Mouse (Mus musculus) cerebral cortex, adult 2 months (tissue): ENCODE measurements around the gene Rhbdl2.

ENCODE experiments used
- whole genome bisulfite sequencing: fragments of 180-500 bp; shearing (Covaris S2); methylation state at CpG from one replicate; pipeline ENCODE4 v1.1.7; 2018; 5-methylcytosine and 5-hydroxymethylcytosine counted together

The Rhbdl2 gene

DNA sequence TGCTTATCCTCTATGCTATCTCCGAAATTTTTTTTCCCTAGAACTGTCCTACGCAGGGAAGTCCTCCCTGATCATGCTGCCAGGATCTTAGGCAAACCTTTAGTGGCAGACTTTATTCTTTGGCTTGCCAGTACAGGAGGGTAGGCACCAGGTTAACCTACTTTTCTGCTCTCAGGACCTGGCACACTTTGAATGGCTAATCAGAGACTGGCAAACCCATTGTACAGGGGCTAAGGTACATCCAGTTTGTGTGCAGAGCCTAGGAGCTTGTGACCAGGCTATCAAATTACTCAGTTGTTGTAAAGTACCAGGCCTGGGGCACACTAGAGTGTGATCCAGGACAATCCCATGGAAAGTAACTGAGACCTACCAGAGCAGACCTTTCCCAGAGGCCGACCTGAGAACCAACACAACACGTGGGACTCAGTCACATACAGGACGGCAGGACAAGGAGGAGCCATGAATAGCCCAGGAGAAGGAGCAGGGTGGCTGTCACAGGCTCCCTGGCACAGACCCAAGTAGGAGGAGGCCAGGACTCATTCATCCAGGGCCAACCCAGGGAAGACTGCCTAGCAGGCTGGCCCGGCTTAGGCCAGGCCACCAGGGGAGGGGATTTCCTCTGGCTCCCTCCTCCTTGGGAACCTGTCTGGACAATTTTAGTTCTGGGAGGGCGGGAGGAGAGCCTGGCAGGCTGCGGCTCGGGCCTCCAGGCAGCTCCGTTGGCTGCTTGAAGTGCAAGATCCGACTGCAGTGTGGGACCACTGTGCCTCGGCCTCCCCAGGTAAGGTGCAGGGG is at the start of gene Rhbdl2:
TSS of gene Rhbdl2 (plus strand) at position 684 of the 795 bp plus-strand sequence.
- WGBS: 44% methylated on average over 12 of the region's 12 CpGs

GRCm38 (mm10) chr4:123738708-123739107 is 49.0 kb upstream of the Rhbdl2 start:
- 53% methylated on average over 4 of the region's 4 CpGs for WGBS

DNA sequence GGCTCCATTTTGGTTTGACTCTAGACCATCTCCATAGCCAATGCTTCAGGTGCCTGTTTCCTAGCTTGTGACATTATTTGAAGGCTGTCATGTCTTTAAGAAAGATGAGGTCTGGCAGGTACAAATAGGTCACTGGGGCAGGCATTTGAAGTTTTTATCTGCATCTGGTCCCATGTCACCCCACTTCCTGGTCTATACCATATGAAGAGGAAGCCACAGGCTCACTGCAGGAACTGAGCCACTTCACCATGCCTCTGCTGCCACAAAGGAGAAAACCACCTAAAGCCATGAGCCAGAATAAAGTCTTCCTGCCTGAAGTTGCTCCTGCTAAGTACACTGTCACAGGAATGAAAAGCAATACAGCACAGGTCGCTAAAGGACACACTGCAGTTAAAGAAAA is 44.8 kb upstream of the Rhbdl2 start:
- WGBS: 87% methylated on average over 1 of the region's 1 CpGs

DNA sequence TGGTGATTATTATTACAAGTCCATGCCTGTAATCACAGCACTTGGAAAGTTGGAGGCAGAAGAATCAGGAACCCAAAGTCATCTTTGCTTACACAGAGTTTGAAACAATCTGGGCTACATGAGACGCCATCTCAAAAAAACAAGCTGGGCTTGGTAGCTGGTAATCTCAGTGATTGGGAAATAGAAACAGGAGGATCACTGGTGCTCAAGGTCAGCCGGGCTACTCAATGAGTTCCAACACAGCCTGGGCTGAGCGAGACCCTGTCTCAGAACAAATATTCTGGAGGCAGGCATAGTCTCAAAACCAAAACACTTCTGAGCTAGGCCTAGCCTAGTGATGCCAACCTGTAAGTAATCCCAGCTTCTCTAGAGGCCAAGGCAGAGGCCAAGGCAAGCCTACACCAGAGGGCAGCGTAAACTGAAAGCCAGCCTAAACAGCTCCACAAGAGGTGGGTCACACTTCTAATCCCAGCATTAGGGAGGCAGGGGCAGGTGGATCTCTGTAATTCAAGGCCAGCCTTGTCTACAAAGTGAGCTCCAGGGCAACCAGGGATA is 42.4 kb upstream of the Rhbdl2 start:
- 84% methylated on average over 4 of the region's 4 CpGs for WGBS

DNA sequence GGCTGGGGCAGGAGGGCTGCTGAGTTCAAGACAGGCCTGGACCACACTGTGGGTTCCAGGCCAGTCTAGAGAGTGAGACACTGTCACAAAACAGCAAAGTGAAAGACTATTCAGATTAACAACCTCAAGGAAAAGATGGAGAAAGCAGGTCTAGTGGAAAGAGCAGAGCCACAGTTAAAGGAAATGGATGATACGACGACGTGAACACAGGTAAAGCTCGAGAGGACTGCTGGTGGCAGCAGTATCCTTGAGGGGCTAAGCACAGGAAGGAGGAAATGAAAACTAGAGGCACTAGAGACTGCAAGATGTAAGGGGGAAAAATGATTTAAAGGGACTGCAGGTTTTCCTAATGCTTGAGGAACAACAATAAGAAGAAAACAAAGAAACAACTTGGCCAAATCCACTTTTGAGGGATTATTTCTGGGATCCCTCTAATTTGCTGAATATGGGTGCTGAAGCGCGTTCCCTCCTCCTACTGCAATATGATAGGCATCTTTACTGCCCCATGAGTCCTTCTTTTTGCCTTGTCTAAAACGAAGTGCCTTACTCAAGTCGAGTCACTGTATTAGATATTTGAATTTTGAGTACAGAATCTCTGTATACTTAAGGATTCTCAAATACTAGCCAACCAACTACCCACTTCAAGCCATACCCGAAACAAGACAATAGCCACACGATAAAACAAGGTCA is 38.8 kb upstream of the Rhbdl2 start:
- 4% methylated on average over 10 of the region's 10 CpGs for WGBS

- WGBS: under 1% methylated on average over 54 of the region's 55 CpGs
These were observed 38.1 kb upstream of the Rhbdl2 start for GRCm38 (mm10) chr4:123749484-123750130.

GRCm38 (mm10) chr4:123750152-123750651 is 37.5 kb upstream of the Rhbdl2 start, which contains the start of gene Akirin1:
Akirin1 (minus strand) TSS chr4:123750345.
- WGBS: under 1% methylated on average over 46 of the region's 46 CpGs

- WGBS: 0% methylated on average over 8 of the region's 8 CpGs
These were observed 36.9 kb upstream of the Rhbdl2 start for GRCm38 (mm10) chr4:123750707-123751312.

DNA sequence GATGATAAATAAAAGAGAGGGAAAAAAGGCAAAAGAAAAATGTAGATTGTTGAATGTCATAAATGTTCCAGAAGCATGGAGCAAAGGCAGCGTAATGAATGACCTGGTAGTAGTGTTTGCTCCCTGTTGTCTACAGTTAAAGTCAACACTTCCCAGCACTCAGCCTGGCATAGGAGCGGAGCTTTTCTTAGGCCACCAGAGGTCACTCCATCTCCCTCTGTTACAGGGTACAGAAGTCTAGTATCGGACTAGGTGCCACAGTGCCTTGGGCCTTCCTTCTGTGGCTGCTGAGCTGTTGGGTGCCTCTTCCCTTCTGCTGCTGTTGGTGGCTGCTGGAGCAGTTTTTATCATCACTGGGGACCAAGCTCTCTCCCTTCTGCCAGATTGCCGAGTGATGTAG is 29.4 kb upstream of the Rhbdl2 start:
- 68% methylated on average over 4 of the region's 4 CpGs for WGBS

DNA sequence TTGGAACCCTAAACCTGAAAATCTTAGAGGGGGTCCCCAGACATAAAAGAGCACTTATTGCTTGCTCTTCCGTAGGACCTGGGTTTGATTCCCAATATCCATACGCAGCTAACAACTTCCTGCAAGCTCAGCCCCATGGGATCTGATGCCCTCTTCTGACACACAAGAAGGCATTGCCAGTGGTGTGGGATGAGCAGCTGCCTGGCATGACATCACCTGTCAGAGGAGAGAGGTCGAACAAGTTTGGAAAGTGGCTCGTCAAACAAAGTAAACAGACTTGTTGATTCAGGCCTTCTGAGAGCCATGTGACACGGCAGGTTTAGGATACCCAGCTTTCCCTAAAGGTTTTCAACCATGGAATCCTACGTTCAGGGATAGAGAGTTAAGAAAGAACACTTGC is 22.6 kb upstream of the Rhbdl2 start:
- WGBS: 85% methylated on average over 6 of the region's 6 CpGs

DNA sequence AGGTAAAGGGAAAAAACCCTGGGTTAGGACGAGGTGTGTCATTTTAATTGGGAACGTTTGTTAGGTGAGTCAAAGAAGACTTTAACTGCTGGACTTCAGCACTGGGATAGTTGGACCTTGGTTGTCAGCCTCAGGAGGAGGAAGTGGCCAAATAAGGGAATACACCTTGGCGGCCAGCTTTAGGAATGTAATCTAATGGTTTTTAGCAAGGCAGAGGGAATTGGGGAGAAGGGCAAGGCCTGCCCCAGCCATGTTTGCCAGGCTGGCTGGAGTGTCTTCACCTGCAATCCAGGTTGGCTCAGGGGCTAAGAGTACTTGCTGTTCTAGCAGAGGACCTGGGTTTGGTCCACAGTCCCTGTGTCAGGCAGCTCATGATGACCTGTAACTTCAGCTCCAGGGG is 19.9 kb upstream of the Rhbdl2 start:
- 89% methylated on average over 3 of the region's 3 CpGs for WGBS

DNA sequence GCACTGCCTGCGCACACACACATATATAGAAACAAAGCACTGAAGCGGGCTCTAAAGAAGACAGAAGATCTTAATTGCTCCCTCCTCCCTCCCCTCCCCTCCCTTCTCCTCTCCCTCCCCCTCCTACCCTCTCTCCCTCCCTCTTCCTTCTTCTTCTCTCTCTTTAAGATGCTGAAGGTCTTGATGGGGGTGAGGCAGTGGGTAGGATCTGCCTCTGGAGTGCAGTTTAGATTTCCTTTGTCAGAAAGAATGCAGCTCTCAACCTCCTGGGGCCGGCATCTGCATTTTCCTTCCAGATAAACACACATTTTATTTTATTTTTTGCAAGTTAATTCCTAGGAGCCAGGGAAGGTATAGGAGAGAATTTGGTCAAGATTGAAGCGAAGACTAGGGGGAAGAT is 19.4 kb upstream of the Rhbdl2 start:
- WGBS: 77% methylated on average over 4 of the region's 4 CpGs

DNA sequence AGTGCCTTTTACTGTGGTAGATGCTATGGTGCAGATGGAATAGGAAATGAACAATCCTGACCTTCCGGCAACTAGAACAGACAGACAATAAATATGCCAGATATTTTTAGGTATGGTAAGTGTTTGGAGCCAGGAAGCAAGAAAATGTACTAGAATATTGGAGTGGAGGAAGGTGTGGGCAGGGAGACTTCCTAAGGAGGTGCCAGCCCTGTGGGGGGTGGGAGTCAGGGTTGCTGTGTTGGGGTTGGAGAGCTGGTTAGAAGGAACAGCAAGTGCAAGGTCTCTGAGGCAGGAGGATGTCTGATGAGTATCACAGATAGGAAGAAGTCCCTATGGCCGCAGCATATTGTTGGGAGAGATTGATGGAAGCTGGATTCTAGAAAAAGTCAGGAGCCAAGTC is 5.0 kb downstream of the Rhbdl2 start:
- WGBS: 47% methylated on average over 2 of the region's 2 CpGs

- WGBS: 60% methylated on average over 6 of the region's 6 CpGs
These were observed 5.5 kb downstream of the Rhbdl2 start for GRCm38 (mm10) chr4:123793136-123793535.

DNA sequence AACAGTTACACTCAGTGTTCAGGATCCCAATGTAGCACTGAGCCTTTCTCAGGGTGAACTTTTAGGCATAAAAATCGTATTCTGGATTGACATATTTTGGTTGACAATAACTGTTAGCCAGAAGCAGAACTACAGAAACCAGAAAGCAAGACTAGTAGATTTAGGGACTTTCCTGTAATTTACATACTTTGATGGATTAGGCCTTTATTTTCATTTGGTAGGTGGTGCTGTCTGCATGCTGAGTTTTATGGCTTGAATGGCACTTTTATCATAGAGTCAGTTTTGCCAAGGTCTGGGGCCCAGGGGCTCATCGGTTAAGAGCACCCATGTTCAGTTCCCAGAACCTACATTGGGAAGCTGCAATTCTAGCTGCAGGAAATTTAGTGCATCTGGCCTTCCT is 7.4 kb downstream of the Rhbdl2 start:
- 77% methylated on average over 2 of the region's 2 CpGs for WGBS

GRCm38 (mm10) chr4:123797403-123797802 is 9.7 kb downstream of the Rhbdl2 start:
- 56% methylated on average over 3 of the region's 3 CpGs for WGBS

DNA sequence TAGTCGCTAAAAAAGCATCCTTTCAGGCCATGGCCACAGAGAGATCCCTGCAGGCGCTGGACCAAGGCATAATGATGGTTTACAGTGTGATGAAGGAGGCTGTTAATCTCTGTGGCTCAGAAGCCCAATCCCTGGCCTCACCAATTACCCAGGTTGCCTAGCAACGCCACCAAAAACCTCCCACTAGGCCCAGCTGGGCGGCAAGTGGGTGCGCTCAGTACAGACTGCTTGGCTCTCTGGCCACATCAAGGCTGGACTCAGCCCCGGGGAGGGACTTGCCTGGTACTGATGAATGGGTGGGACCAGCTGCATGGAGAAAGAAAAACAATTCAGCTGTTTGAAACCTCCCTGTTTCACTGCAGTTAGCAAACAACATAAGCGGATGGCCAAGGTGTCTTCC is 10.2 kb downstream of the Rhbdl2 start:
- WGBS: 45% methylated on average over 7 of the region's 7 CpGs

DNA sequence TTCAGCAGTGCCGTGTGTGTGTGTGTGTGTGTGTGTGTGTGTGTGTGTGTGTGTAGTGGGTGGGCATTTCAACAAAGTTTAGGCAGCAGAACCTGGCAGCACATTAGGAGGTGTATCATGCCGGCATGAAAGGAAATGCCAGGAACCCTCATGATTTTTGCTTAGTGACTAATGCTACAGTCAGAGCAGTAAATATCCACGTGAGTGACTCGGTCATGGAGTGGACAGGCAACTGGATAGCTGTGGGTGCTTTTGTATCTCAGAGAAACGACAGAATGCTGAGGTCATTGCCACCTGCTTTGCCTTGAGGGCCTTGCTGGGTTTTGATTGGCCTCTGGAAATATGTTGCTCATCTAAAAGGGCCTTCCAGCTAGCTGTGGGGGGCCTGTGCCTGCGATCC is 16.0 kb downstream of the Rhbdl2 start:
- whole genome bisulfite sequencing: 54% methylated on average over 6 of the region's 6 CpGs

DNA sequence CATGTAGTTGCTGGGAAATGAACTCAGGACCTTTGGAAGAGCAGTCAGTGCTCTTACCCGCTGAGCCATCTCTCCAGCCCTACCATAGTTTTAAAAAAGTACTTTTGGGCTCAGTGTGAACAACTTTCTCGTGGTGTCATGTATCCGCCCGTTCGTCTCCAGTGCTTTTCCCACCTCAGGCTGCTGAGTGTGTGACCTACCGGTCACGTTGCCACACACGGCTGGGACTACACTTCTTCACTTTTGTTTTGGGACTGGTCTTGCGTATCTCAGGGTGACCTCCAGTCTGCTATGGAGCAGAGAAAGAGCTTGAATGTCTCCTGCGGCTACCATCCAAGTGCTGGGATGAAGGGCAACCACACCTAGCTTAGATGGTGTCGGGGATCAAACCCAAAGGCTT is 20.6 kb downstream of the Rhbdl2 start:
- WGBS: 92% methylated on average over 11 of the region's 11 CpGs

GRCm38 (mm10) chr4:123810475-123811295 is 23.0 kb downstream of the Rhbdl2 start:
- 76% methylated on average over 12 of the region's 12 CpGs for WGBS

DNA sequence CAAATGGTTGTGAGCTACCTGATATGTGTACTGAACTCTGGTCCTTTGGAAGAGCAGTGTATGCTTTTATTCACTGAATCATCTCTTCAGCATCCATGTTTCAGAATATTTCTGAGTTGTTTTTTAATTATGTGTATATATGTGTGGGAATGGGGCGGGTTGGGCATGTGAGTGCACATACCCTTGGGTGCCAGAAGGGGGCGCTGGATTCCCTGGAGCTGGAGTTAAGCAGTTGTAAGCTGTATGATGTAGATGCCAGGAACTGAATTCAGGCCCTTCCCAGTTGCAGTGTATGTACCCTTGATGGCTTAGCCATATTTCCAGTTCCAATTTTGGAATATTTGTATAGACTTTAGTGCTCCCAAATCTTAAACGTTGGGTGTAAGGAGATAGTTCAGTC is 24.9 kb downstream of the Rhbdl2 start:
- WGBS: 85% methylated on average over 3 of the region's 3 CpGs
